Mouse (Mus musculus): ENCODE results near the gene Gm17364. TPM values are rescaled to one million over a fixed set of nuclear protein-coding genes. Genes with fewer than 3 reads are reported as not detected.

Gene Gm17364
- total RNA-seq, 4 experiments from 2014 or later: not detected

Other genes with a start within 250 kb of the Gm17364 start
- gene Mak, start 194.3 kb downstream of the Gm17364 start, total RNA-seq (2022): 1 to 10 TPM; 1.6 to 2.9 (median 2.0) TPM
- gene Gcm2, start 162.9 kb downstream of the Gm17364 start, total RNA-seq (2022): not detected
- gene Sycp2l, start 159.7 kb downstream of the Gm17364 start, total RNA-seq (2022): under 1 TPM in 1 of 4 experiments, not detected in 3; 0.30 TPM
- gene Elovl2, start 53.6 kb downstream of the Gm17364 start, total RNA-seq (2022): 10 to 100 TPM; 12.1 to 14.5 (median 13.8) TPM
- 100 to 1,000 TPM; 120 to 157 (median 137) TPM for gene Smim13, start 24.1 kb downstream of the Gm17364 start, total RNA-seq (2022)
- gene Nedd9, start 213.4 kb upstream of the Gm17364 start, total RNA-seq (2022): 10 to 100 TPM; 12.6 to 17.8 (median 14.1) TPM

Measured in layer of hippocampus, adult 8-10 months (tissue).